Mouse (Mus musculus) lung, postnatal 0 days (tissue): Measurements from ENCODE around the gene Gm20696. TPM values are rescaled to one million over a fixed set of nuclear protein-coding genes. Genes with fewer than 3 reads are reported as not detected.

Source experiments
- ATAC-seq: fragments of 200-750 bp; cut with Nextera tagmentation; 2 replicates; pipeline ENCODE4 v1.8.0; 2017; ENCODE audit warnings: moderate library complexity
- DNase-seq: peaks from one replicate; pipeline ENCODE4 v3.0.0-alpha.2; 2016; ENCODE audit warnings: low spot score
- H3K27ac ChIP-seq: fragments of 300-500 bp; sonication (generic); 2 replicates; pipeline ENCODE4 v1.5.1; 2014; ENCODE audit warnings: antibody characterized with exemption, mild to moderate bottlenecking, low read length, mixed read lengths
- H3K27me3 ChIP-seq: fragments of 300-500 bp; sonication (generic); replicated peaks from 2 replicates; pipeline ENCODE4 v1.6.1; 2014; ENCODE audit warnings: low read length, mixed read lengths; ENCODE audit not compliant: insufficient read depth
- H3K36me3 ChIP-seq: fragments of 300-500 bp; sonication (generic); 2 replicates; pipeline ENCODE4 v1.6.1; 2014; ENCODE audit warnings: low read length, mixed read lengths; ENCODE audit not compliant: insufficient read depth
- H3K4me1 ChIP-seq: fragments of 300-500 bp; sonication (generic); 2 replicates; pipeline ENCODE4 v1.6.1; 2014; ENCODE audit warnings: antibody characterized with exemption, low read depth, low read length, mixed read lengths; ENCODE audit not compliant: insufficient read depth
- H3K4me2 ChIP-seq: fragments of 300-500 bp; sonication (generic); replicated peaks from 2 replicates; pipeline ENCODE4 v1.6.1; 2014; ENCODE audit warnings: low read depth, mild to moderate bottlenecking, low read length, moderate library complexity, mixed read lengths
- H3K4me3 ChIP-seq: fragments of 300-500 bp; sonication (generic); 2 replicates; pipeline ENCODE4 v1.5.1; 2014; ENCODE audit warnings: low read depth, low read length
- H3K9ac ChIP-seq: fragments of 300-500 bp; sonication (generic); replicated peaks from 2 replicates; pipeline ENCODE4 v1.6.1; 2014; ENCODE audit warnings: low read depth, mild to moderate bottlenecking
- H3K9me3 ChIP-seq: fragments of 300-500 bp; sonication (generic); 2 replicates; pipeline ENCODE4 v1.6.1; 2016; ENCODE audit warnings: low read length, mixed read lengths
- CTCF ChIP-seq: IDR thresholded peaks from 2 replicates; pipeline ENCODE4 v1.5.1; 2016; ENCODE audit warnings: antibody characterized with exemption, mild to moderate bottlenecking
- EP300 ChIP-seq: IDR thresholded peaks from 2 replicates; pipeline ENCODE4 v1.6.1; 2016; ENCODE audit warnings: antibody characterized with exemption, mild to moderate bottlenecking, control low read depth
- WGBS: fragments of 180-500 bp; shearing (Covaris S2); extraction: QIAGEN DNeasy Blood & Tissue Kit; methylation state at CpG from one replicate; pipeline ENCODE4 v1.1.7; 2014; 5-methylcytosine and 5-hydroxymethylcytosine counted together
- polyA plus RNA-seq: library from polyadenylated mRNA; unstranded; fragments of >200 nt; fragmentation: Nextera tagmentation; extraction: Ambion mirVana; gene quantifications from 2 replicates; pipeline ENCODE4 v1.2.1, GENCODE M21; 2015

The Gm20696 gene
- polyA plus RNA-seq, 1 experiment from 2014 or later: 2.3 TPM

DNA sequence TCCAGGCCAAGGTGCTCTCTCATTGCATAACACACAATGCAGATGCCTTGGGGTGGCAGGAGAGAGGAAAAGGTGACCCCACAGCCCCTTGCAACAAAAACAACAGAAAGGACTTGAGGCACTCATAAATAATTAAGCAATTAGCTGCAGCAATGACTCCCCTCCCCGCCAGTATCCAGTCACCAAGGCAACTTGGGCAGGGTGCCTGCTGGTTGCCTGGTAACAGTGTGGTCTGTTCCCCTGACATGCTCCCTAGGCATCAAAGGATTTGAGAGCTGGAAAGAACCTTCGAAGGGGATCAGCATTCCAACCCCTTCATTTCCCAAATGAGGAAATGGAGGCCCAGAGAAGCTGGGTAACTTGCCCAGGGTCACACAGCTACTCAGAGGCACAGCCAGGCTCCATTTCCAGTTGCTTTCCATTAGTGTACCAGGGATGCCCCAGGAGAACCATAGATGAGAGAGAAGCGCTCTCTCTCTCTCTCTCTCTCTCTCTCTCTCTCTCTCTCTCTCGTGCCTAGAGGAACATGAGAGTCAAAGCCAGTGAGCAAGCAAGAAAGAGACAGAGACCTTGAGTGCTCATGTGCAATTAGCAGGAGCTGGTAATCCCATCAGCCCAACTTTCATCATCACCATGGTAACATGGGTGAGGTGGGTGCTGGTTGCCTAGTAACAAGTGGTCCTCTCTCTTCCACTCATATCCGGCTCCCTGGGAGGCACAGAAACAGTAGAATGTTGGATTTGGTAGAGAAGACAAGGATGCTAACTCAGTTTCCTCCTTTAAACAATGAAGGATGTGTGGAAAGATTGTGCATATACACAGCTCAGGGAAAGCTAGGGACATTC is 3.1 kb upstream of the Gm20696 start:
- H3K27ac ChIP-seq: no peak overlapping the region
- ATAC-seq: no peak
- WGBS: 51% methylated on average over 5 of the region's 5 CpGs

DNA sequence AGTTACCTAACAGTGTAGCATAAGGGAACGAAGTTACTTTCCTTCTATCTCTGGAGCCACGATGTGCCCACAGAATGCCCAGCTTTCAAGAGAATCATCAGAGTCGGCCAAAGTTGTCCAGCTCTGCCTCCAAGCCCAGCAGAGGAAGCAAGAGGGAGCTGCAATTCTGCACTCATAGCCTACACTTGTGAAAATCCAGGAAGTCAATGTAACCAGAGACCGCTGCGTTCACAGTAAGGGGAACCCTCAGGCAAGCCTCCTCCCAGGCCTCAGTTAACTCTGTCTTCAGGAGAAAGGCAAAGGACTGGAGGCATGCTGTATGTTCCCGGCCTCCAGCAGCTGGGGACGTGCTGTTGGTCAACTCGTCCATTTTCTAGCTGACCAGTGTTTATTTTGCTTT is 693 bp upstream of the Gm20696 start:
- peak overlapping the region; percentile 94 for H3K4me2 ChIP-seq
- H3K9ac ChIP-seq: peak overlapping the region; percentile 76; the same call in 1 of the 2 replicates
- peak; percentile 31 for TF ChIP-seq CTCF
- TF ChIP-seq EP300: no peak
- peak overlapping the region; percentile 81; the same call in 1 of the 2 replicates for H3K27ac ChIP-seq
- WGBS: 32% methylated on average over 8 of the region's 8 CpGs
- peak overlapping the region; percentile 84 for H3K4me3 ChIP-seq
- no peaks in the 10 kb centered on the region for H3K27me3 ChIP-seq
- ATAC-seq (no peak), DNase-seq (no peak)
- peaks cover 5% of the 10 kb centered on the region; the same call in 1 of the 2 replicates for H3K4me1 ChIP-seq
- H3K36me3 ChIP-seq: no peaks in the 10 kb centered on the region
- no peaks in the 10 kb centered on the region for H3K9me3 ChIP-seq

More for the DNA sequence above, 3.1 kb upstream of the Gm20696 start:
- no peak for TF ChIP-seq CTCF
- TF ChIP-seq EP300: no peak
- Histone ChIP-seq H3K9ac (no peak overlapping the region), H3K36me3 (no peaks in the 10 kb centered on the region), H3K27me3 (no peaks in the 10 kb centered on the region), H3K9me3 (no peaks in the 10 kb centered on the region), H3K4me1 (peaks cover 5% of the 10 kb centered on the region; the same call in 1 of the 2 replicates), H3K4me2 (no peak overlapping the region), H3K4me3 (no peak overlapping the region)
- no peak for DNase-seq

DNA sequence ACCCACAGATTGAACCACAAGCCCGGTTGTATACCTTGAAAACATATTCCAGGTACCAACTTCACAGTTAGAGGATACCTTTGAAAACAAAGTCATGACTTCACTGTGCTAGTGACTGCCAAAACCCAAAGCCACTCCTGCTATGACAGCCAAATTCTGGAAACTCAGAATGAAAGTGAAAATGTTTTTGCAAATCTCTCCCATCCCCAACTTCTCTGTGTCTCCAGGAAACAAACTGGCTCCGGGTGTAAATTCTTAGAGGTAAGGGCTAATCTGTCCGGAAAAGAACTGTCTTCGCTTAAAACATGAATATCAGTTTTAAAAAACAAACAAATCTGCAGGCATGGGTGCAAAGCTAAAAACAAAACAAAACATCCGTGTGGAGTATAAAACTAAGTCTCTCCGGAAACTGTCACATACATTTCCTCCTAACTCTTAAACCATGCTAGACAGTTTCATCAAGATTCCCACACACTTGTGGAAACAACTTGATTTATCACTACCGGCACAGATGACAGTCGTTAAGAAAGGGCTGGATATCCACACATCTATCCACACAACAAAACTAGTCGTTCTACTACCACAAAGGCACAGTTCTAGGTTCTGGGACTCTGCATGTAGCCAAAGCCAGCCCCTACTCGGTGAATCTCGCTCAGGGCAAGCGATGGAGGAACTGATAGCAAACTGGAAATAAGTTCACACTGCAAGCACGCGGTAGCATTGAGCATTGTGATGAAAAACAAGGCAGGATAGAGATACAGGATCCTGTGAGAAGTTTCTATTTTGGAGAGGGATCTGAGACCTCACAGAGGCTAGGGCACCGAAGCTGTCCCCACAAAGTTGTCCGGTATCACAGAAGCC is 910 bp downstream of the Gm20696 start:
- Histone ChIP-seq H3K4me3 (peak overlapping the region; percentile 84), H3K9me3 (no peaks in the 10 kb centered on the region), H3K27me3 (no peaks in the 10 kb centered on the region), H3K9ac (peak overlapping the region; percentile 76), H3K27ac (peak overlapping the region; percentile 81), H3K4me2 (peak overlapping the region; percentile 94), H3K36me3 (no peaks in the 10 kb centered on the region), H3K4me1 (peaks cover 5% of the 10 kb centered on the region; the same call in 1 of the 2 replicates)
- TF ChIP-seq EP300 (no peak), CTCF (no peak)
- DNase-seq: no peak
- 15% methylated on average over 16 of the region's 16 CpGs for WGBS
- no peak for ATAC-seq

DNA sequence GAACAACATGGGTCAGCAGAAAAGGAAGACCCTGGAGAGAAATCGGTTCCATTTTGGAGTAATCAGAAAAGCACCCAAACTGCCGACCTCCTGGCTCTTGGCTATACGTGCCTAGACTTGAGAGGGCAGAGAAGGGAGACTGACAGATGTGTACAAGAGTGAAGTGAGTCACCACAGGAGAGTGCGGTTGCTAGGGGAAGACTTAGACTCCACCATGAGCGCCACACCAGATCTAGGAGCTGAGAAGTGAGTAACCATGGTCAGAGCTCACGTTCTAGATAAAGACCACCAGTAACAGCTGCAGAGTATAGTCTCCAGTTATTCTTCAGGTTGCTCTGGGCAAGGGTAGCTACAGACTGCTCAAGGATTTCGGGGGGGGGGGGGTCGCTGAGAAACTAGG is 3.4 kb downstream of the Gm20696 start:
- H3K27ac ChIP-seq: no peak overlapping the region
- no peaks in the 10 kb centered on the region for H3K9me3 ChIP-seq
- no peak for TF ChIP-seq EP300
- TF ChIP-seq CTCF: no peak
- H3K27me3 ChIP-seq: no peaks in the 10 kb centered on the region
- H3K36me3 ChIP-seq: no peaks in the 10 kb centered on the region
- ATAC-seq (no peak), DNase-seq (no peak)
- H3K9ac ChIP-seq: no peak overlapping the region
- peaks cover 5% of the 10 kb centered on the region; the same call in 1 of the 2 replicates for H3K4me1 ChIP-seq
- H3K4me3 ChIP-seq: no peak overlapping the region
- H3K4me2 ChIP-seq: no peak overlapping the region
- WGBS: 71% methylated on average over 8 of the region's 8 CpGs

DNA sequence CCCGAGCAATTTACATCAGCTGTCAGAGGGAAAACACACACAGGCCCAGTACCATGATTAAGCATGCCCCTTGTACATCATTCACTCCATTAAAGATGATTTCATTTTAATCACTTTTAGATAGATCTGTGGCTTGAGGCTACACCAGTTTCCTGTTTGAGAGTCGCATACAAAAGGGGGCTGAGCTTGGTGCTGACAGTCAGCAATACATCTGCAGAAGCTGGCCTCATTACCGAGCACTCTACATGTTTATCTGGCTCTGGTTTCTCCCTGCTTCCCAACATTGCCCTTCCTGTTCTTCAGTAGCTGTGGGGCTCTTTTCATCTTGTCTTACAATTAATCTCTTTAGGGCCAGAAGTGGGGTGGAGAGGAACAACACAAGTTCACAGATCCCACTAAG is 6.2 kb downstream of the Gm20696 start:
- no peaks in the 10 kb centered on the region; the same call in 1 of the 2 replicates for H3K4me1 ChIP-seq
- H3K27ac ChIP-seq: no peak overlapping the region
- no peak overlapping the region for H3K9ac ChIP-seq
- ATAC-seq: peak; percentile 31; the same call in 1 of the 2 replicates
- H3K27me3 ChIP-seq: no peaks in the 10 kb centered on the region
- no peak overlapping the region for H3K4me3 ChIP-seq
- no peaks in the 10 kb centered on the region for H3K36me3 ChIP-seq
- TF ChIP-seq EP300: no peak
- no peak for TF ChIP-seq CTCF
- peak; percentile 10 for DNase-seq
- H3K4me2 ChIP-seq: no peak overlapping the region
- H3K9me3 ChIP-seq: no peaks in the 10 kb centered on the region
- WGBS: 36% methylated on average over 3 of the region's 3 CpGs

DNA sequence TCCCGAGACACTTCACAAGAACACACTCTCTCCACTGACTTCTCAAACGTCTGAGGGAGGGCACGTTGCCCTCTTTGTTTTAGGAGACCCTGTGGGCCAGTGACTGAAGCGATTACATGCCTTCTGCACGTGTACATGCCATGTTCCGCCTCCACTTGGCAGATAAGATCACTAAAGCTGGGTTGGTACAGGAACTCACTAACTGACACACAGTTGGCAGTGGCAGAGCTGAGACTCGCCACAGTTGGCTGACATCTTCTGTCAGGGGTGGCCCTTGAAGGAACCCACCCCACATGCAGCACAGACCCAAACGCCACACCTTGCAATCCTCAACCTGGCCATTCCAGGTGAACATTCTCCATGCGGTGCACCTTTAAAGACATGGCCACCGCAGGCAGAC is 8.0 kb downstream of the Gm20696 start:
- Histone ChIP-seq H3K36me3 (no peaks in the 10 kb centered on the region), H3K9me3 (no peaks in the 10 kb centered on the region), H3K4me2 (no peak overlapping the region), H3K27me3 (no peaks in the 10 kb centered on the region), H3K9ac (no peak overlapping the region), H3K4me1 (no peaks in the 10 kb centered on the region), H3K27ac (no peak overlapping the region), H3K4me3 (no peak overlapping the region)
- no peak for ATAC-seq
- WGBS: 76% methylated on average over 10 of the region's 10 CpGs
- DNase-seq: no peak
- TF ChIP-seq CTCF (no peak), EP300 (no peak)
